Mouse (Mus musculus) MEL (cell line): ENCODE data around the gene Elmsan1.

Experiments
- CHD2 ChIP-seq: IDR thresholded peaks from 2 replicates; pipeline ENCODE4 v1.6.1; 2011; ENCODE audit warnings: low read length, improper control_type of control experiment
- CTCF ChIP-seq, 3 experiments: IDR thresholded peaks in 2 of 3; conservative IDR thresholded peaks in 1 of 3; 2 replicates each; pipeline ENCODE4 v1.5.1; 2011 to 2012; ENCODE audit warnings: low read length in 3 of 3, low read depth in 2 of 3, mild to moderate bottlenecking in 2 of 3, improper control_type of control experiment in 1 of 3, inconsistent platforms in 1 of 3, mixed read lengths in 1 of 3, moderate library complexity in 1 of 3; ENCODE audit not compliant: control insufficient read depth in 1 of 3, insufficient read depth in 1 of 3, poor library complexity in 1 of 3, severe bottlenecking in 1 of 3
- ELF1 ChIP-seq: IDR thresholded peaks from 2 replicates; pipeline ENCODE4 v1.6.1; 2014; ENCODE audit warnings: low read depth, mild to moderate bottlenecking, inconsistent platforms, low read length, improper control_type of control experiment, moderate library complexity
- EP300 ChIP-seq, 2 experiments: IDR thresholded peaks; 2 replicates each; pipeline ENCODE4 v1.6.1; 2011; ENCODE audit warnings: improper control_type of control experiment in 2 of 2, low read length in 2 of 2, low read depth in 1 of 2, mild to moderate bottlenecking in 1 of 2
- MAFK ChIP-seq: IDR thresholded peaks from 2 replicates; pipeline ENCODE4 v1.6.1; 2011; ENCODE audit warnings: low read depth, mild to moderate bottlenecking, low read length, improper control_type of control experiment, borderline replicate concordance
- POLR2A ChIP-seq, 2 experiments: IDR thresholded peaks; 2 replicates each; pipeline ENCODE4 v1.6.1; 2011 to 2012; ENCODE audit warnings: low read length in 2 of 2, mild to moderate bottlenecking in 2 of 2, control low read depth in 1 of 2, improper control_type of control experiment in 1 of 2, low read depth in 1 of 2, moderate library complexity in 1 of 2; ENCODE audit not compliant: control insufficient read depth in 1 of 2, insufficient read depth in 1 of 2, poor library complexity in 1 of 2
- POLR2AphosphoS5 ChIP-seq: IDR thresholded peaks from 2 replicates; pipeline ENCODE4 v1.6.1; 2012; ENCODE audit warnings: low read depth, borderline replicate concordance, mild to moderate bottlenecking, inconsistent platforms, low read length, moderate library complexity, mixed read lengths
- SIN3A ChIP-seq: IDR thresholded peaks from 2 replicates; pipeline ENCODE4 v1.6.1; 2012; ENCODE audit warnings: low read length, improper control_type of control experiment, inconsistent platforms
- TAL1 ChIP-seq: IDR thresholded peaks from 2 replicates; pipeline ENCODE4 v1.6.1; 2012; ENCODE audit warnings: mild to moderate bottlenecking, inconsistent platforms, low read length, moderate library complexity, mixed read lengths
- TCF12 ChIP-seq: IDR thresholded peaks from 2 replicates; pipeline ENCODE4 v1.6.1; 2014; ENCODE audit warnings: low read depth, mild to moderate bottlenecking, inconsistent platforms, low read length, improper control_type of control experiment, moderate library complexity
- ZKSCAN1 ChIP-seq: IDR thresholded peaks from 2 replicates; pipeline ENCODE4 v1.6.1; 2012; ENCODE audit warnings: low read depth, mild to moderate bottlenecking, inconsistent platforms, low read length, improper control_type of control experiment, moderate library complexity

GRCm38 (mm10) chr12:84193642-84194399 is 24.9 kb downstream of the Elmsan1 start:
- TF ChIP-seq CTCF (IDR thresholded peaks at IDR 0.05 in 2 of 3, conservative IDR thresholded peaks at IDR 0.05 in 1 of 3; ENCODE audit: control insufficient read depth in 1 of 3, insufficient read depth in 1 of 3, low read depth in 2 of 3, low read length in 3 of 3, poor library complexity in 1 of 3, severe bottlenecking in 1 of 3) (no peak), POLR2AphosphoS5 (no peak), SIN3A (peak; percentile 83), TAL1 (no peak), TCF12 (peak; percentile 56; the same call in 1 of the 2 replicates), CHD2 (no peak), MAFK (no peak), ELF1 (0 out of 2 replicates have a peak, but pooled peaks have one; percentile 23), POLR2A (IDR thresholded peaks at IDR 0.05; ENCODE audit: control insufficient read depth in 1 of 2, insufficient read depth in 1 of 2, low read depth in 1 of 2, low read length in 2 of 2, poor library complexity in 1 of 2) (peak; percentile 90 to 96), EP300 (IDR thresholded peaks at IDR 0.05; ENCODE audit: low read depth in 1 of 2, low read length in 2 of 2) (no peak), ZKSCAN1 (no peak)
